Mouse (Mus musculus) right cerebral cortex, adult 2 months (tissue): ENCODE results near the gene Nxph2.
A peak's percentile ranks its signal among the peaks of the same experiment; 100 is the strongest.
"Not testable (repeated sequence)": the region's sequence is repeated elsewhere in the genome, so short reads cannot be mapped to it uniquely, and the experiment has no call there.

Experiments
- DNase-seq, 2 experiments: peaks; one replicate each; pipeline ENCODE4 v3.0.0; 2021 to 2022; ENCODE audit warnings: low spot score in 2 of 2

Gene Nxph2

GRCm38 (mm10) chr2:23320746-23321585 lies at the start of gene Nxph2:
Gene Nxph2 (plus strand): TSS chr2:23321246.
- DNase-seq = peak; percentile 26 to 44

- not testable (repeated sequence) for DNase-seq
These were observed 30.1 kb upstream of the Nxph2 start for GRCm38 (mm10) chr2:23290991-23291390.

- DNase-seq = peak in 1 of 2 experiments; percentile 3
These were observed 6.2 kb upstream of the Nxph2 start for GRCm38 (mm10) chr2:23314869-23315268.
